Comparison of ENCODE assay signal across 8 mouse cellular contexts in the genomic region with DNA sequence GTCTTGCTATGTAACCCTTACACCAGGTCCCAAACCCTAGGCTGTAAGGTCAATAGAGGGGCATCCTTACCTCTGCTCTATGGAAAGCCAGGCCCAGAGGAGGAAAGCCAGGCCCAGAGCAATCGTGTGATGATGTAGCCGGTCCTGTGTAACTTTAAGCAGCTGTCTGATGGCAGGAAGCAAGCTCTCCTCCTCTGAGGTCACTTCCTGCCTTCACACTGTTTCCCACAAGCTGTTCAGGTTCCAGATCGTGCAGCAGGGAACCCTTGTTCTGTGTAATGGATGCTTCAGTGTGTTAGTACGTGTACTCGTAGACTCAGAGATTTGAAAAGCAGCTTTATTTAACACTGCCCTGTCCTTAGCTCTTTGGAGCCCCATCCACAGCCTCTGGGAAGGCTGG. TPM values are rescaled to one million over a fixed set of nuclear protein-coding genes. Genes with fewer than 3 reads are reported as not detected.
DNase-seq lines count a peak whose midpoint lies in the region; ATAC-seq and TF ChIP-seq lines count a peak whose summit lies in the region.

No protein-coding gene starts in this region.

- DNase-seq in lung, adult 2 months: peak; percentile 34
- DNase-seq in lung, postnatal 14 days: no peak
- DNase-seq in liver, embryonic 14.5 days (ENCODE audit: low read depth in 3 of 3, low spot score in 3 of 3): no peak
- peak; percentile 81 for DNase-seq in thymus, postnatal 0 days (ENCODE audit: low spot score)
- DNase-seq in cerebellum, adult 2 months: no peak
- no peak for DNase-seq in adrenal gland, postnatal 10 days
- no peak for DNase-seq in cerebellum, postnatal 10 days

- TF ChIP-seq EP300 in liver, embryonic 14.5 days (IDR thresholded peaks at IDR 0.05; ENCODE audit: low read depth): no peak

- peak overlapping the region; percentile 21 for H3K4me3 ChIP-seq in lung, adult 2 months (replicated peaks; ENCODE audit: extremely low read depth, low read depth, low read length)
- H3K4me3 ChIP-seq in heart, embryonic 11.5 days (ENCODE audit: low read depth, low read length): no peak overlapping the region
- peak overlapping the region; percentile 13 to 25; a peak in 2 of 4 replicates for H3K4me3 ChIP-seq in liver, embryonic 14.5 days (ENCODE audit: insufficient read depth in 1 of 2, low read depth in 2 of 2, low read length in 2 of 2)
- H3K4me3 ChIP-seq in cerebellum, adult 2 months (replicated peaks; ENCODE audit: insufficient read depth, low read depth, low read length): no peak overlapping the region

- TF ChIP-seq CTCF in lung, adult 2 months (IDR thresholded peaks at IDR 0.05; ENCODE audit: insufficient read depth, low read length): no peak
- no peak for TF ChIP-seq CTCF in liver, embryonic 14.5 days (IDR thresholded peaks at IDR 0.05; ENCODE audit: low read depth)
- TF ChIP-seq CTCF in cerebellum, adult 2 months (IDR thresholded peaks at IDR 0.05; ENCODE audit: borderline replicate concordance, insufficient read depth, low read depth, low read length): no peak

- no peaks in the 10 kb centered on the region for H3K9me3 ChIP-seq in heart, embryonic 11.5 days (replicated peaks; ENCODE audit: control insufficient read depth, low read length)
- H3K9me3 ChIP-seq in liver, embryonic 14.5 days (ENCODE audit: control insufficient read depth, low read length): no peaks in the 10 kb centered on the region

- peaks cover 9% of the 10 kb centered on the region for H3K36me3 ChIP-seq in heart, embryonic 11.5 days (ENCODE audit: control insufficient read depth, insufficient read depth, low read length)
- H3K36me3 ChIP-seq in liver, embryonic 14.5 days (replicated peaks; ENCODE audit: control insufficient read depth, insufficient read depth, low read depth): no peaks in the 10 kb centered on the region

- ATAC-seq in heart, embryonic 11.5 days (replicated peaks; ENCODE audit: insufficient number of reproducible peaks, low FRiP score, low TSS enrichment): peak; percentile 52
- ATAC-seq in liver, embryonic 14.5 days (ENCODE audit: insufficient read depth): peak; percentile 29; the same call in 1 of the 2 replicates

- WGBS in lung, adult 2 months: 9% methylated on average over 5 of the region's 5 CpGs
- 30% methylated on average over 5 of the region's 5 CpGs for WGBS in heart, embryonic 11.5 days (ENCODE audit: insufficient replicate concordance)
- 9% methylated on average over 5 of the region's 5 CpGs for WGBS in liver, embryonic 14.5 days (ENCODE audit: insufficient replicate concordance)
- WGBS in cerebellum, adult 2 months: 79% methylated on average over 5 of the region's 5 CpGs

- TF ChIP-seq POLR2A in lung, adult 2 months (IDR thresholded peaks at IDR 0.05; ENCODE audit: borderline replicate concordance, extremely low read depth, low read depth, low read length): no peak
- no peak for TF ChIP-seq POLR2A in cerebellum, adult 2 months (IDR thresholded peaks at IDR 0.05; ENCODE audit: borderline replicate concordance, insufficient read depth, low read length)

- H3K4me2 ChIP-seq in heart, embryonic 11.5 days: peak overlapping the region; percentile 54
- peak overlapping the region; percentile 60 for H3K4me2 ChIP-seq in liver, embryonic 14.5 days (ENCODE audit: low read depth)

- H3K4me1 ChIP-seq in lung, adult 2 months (ENCODE audit: control insufficient read depth, insufficient read depth, low read length): peaks cover 15% of the 10 kb centered on the region
- H3K4me1 ChIP-seq in heart, embryonic 11.5 days (ENCODE audit: control insufficient read depth, insufficient read depth, low read length): peaks cover 22% of the 10 kb centered on the region
- H3K4me1 ChIP-seq in liver, embryonic 14.5 days (replicated peaks; ENCODE audit: control insufficient read depth in 2 of 2, insufficient read depth in 2 of 2, low read length in 1 of 2): peaks cover 14 to 45% of the 10 kb centered on the region in 2 experiments
- peaks cover 6% of the 10 kb centered on the region; the same call in 1 of the 2 replicates for H3K4me1 ChIP-seq in cerebellum, adult 2 months (ENCODE audit: control insufficient read depth, insufficient read depth, low read length)

- no peaks in the 10 kb centered on the region for H3K27me3 ChIP-seq in heart, embryonic 11.5 days (ENCODE audit: control insufficient read depth, insufficient read depth, low read length)
- no peaks in the 10 kb centered on the region for H3K27me3 ChIP-seq in liver, embryonic 14.5 days (ENCODE audit: control insufficient read depth, insufficient read depth, low read length)
- no peaks in the 10 kb centered on the region for H3K27me3 ChIP-seq in cerebellum, adult 2 months (ENCODE audit: control insufficient read depth, insufficient read depth, low read length)

- peak overlapping the region; percentile 61 for H3K9ac ChIP-seq in heart, embryonic 11.5 days (ENCODE audit: low read depth, low read length)
- H3K9ac ChIP-seq in liver, embryonic 14.5 days (replicated peaks): no peak overlapping the region

- peak overlapping the region; percentile 96 for H3K27ac ChIP-seq in heart, embryonic 11.5 days (ENCODE audit: low read depth, low read length)
- peak overlapping the region; percentile 52 for H3K27ac ChIP-seq in liver, embryonic 14.5 days
- no peak overlapping the region; the same call in 1 of the 2 replicates for H3K27ac ChIP-seq in cerebellum, adult 2 months (ENCODE audit: insufficient read depth, low read length)

RNA-seq across cellular contexts. Expression of gene Smyd2, which starts 55.1 kb away (rescaled TPM):
- polyA plus RNA-seq in lung, adult 2 months (2012; rRNA removed): 21.5 and 23.4 TPM in 2 replicates
- 150 and 161 TPM in 2 replicates for polyA plus RNA-seq in heart, embryonic 11.5 days (2014; fragmentation: Nextera tagmentation; extraction: Ambion mirVana)
- 20.5 and 24.8 TPM in 2 replicates for polyA plus RNA-seq in liver, embryonic 14.5 days (2012; rRNA removed)
- 27.7 and 32.2 TPM in 2 replicates for polyA plus RNA-seq in liver, embryonic 14.5 days (2014; fragmentation: Nextera tagmentation; extraction: Ambion mirVana)
- polyA plus RNA-seq in thymus, postnatal 0 days (2015; fragmentation: Nextera tagmentation; extraction: Ambion mirVana): 64.7 and 64.9 TPM in 2 replicates
- polyA plus RNA-seq in cerebellum, adult 2 months (2012; rRNA removed): 115 and 131 TPM in 2 replicates
- total RNA-seq in adrenal gland, postnatal 10 days (2021): 10 to 100 TPM; 71.2 to 81.6 TPM

Comparison
In these comparisons a context has a peak if more than half of its experiments do, and no peak if none do; other contexts are left out.
1. DNase-seq: peak in lung, adult 2 months (single experiment) and thymus, postnatal 0 days (single experiment); none in lung, postnatal 14 days (single experiment), liver, embryonic 14.5 days (0 of 3), cerebellum, adult 2 months (0 of 2), adrenal gland, postnatal 10 days (single experiment) and cerebellum, postnatal 10 days (0 of 2).
2. H3K4me3 ChIP-seq: peak in lung, adult 2 months (single experiment) and liver, embryonic 14.5 days (2 of 2); none in heart, embryonic 11.5 days (single experiment) and cerebellum, adult 2 months (single experiment).